Mouse (Mus musculus): ENCODE measurements around the gene Efcab8. TPM values are rescaled to one million over a fixed set of nuclear protein-coding genes. Genes with fewer than 3 reads are reported as not detected.

Gene Efcab8
- 0.17 TPM for polyA plus RNA-seq (2015; fragmentation: Illumina TruSeq; extraction: RNeasy Lipid Tissue Mini Kit (QIAGEN cat#74804); ENCODE audit: insufficient read depth, low replicate concordance)

GRCm38 (mm10) chr2:153779394-153779981, at the start of gene Efcab8:
TSS of gene Efcab8 (plus strand) at chr2:153779931.

GRCm38 (mm10) chr2:153740500-153741436, 39.0 kb upstream of the Efcab8 start, which contains the start of gene Mapre1:
TSS of gene Mapre1 (plus strand) at chr2:153741274.

GRCm38 (mm10) chr2:153870984-153871383, 91.3 kb downstream of the Efcab8 start, which contains the start of gene Sun5:
TSS of gene Sun5 (minus strand) at chr2:153871084.

GRCm38 (mm10) chr2:153874745-153875144, 95.0 kb downstream of the Efcab8 start, which contains the start of gene Bpifb2:
TSS of gene Bpifb2 (plus strand) at chr2:153875045.

Other genes starting within 250 kb of the Efcab8 start
- 2.1 TPM for gene Nol4l, start 250.0 kb upstream of the Efcab8 start, polyA plus RNA-seq (2015; fragmentation: Illumina TruSeq; extraction: RNeasy Lipid Tissue Mini Kit (QIAGEN cat#74804); ENCODE audit: insufficient read depth, low replicate concordance)
- gene Commd7, start 147.2 kb upstream of the Efcab8 start, polyA plus RNA-seq (2015; fragmentation: Illumina TruSeq; extraction: RNeasy Lipid Tissue Mini Kit (QIAGEN cat#74804); ENCODE audit: insufficient read depth, low replicate concordance), result 34.1 TPM
- 5.4 TPM for gene Dnmt3b, start 130.5 kb upstream of the Efcab8 start, polyA plus RNA-seq (2015; fragmentation: Illumina TruSeq; extraction: RNeasy Lipid Tissue Mini Kit (QIAGEN cat#74804); ENCODE audit: insufficient read depth, low replicate concordance)
- not detected for gene Dnmt3c, start 83.3 kb upstream of the Efcab8 start, polyA plus RNA-seq (2015; fragmentation: Illumina TruSeq; extraction: RNeasy Lipid Tissue Mini Kit (QIAGEN cat#74804); ENCODE audit: insufficient read depth, low replicate concordance)
- gene Mapre1, start 38.7 kb upstream of the Efcab8 start, polyA plus RNA-seq (2015; fragmentation: Illumina TruSeq; extraction: RNeasy Lipid Tissue Mini Kit (QIAGEN cat#74804); ENCODE audit: insufficient read depth, low replicate concordance), result 181 TPM
- gene Sun5, start 91.2 kb downstream of the Efcab8 start, polyA plus RNA-seq (2015; fragmentation: Illumina TruSeq; extraction: RNeasy Lipid Tissue Mini Kit (QIAGEN cat#74804); ENCODE audit: insufficient read depth, low replicate concordance), result not detected
- gene Bpifb2, start 95.1 kb downstream of the Efcab8 start, polyA plus RNA-seq (2015; fragmentation: Illumina TruSeq; extraction: RNeasy Lipid Tissue Mini Kit (QIAGEN cat#74804); ENCODE audit: insufficient read depth, low replicate concordance), result not detected
- gene Bpifb6, start 120.5 kb downstream of the Efcab8 start, polyA plus RNA-seq (2015; fragmentation: Illumina TruSeq; extraction: RNeasy Lipid Tissue Mini Kit (QIAGEN cat#74804); ENCODE audit: insufficient read depth, low replicate concordance), result not detected
- gene Bpifb3, start 138.3 kb downstream of the Efcab8 start, polyA plus RNA-seq (2015; fragmentation: Illumina TruSeq; extraction: RNeasy Lipid Tissue Mini Kit (QIAGEN cat#74804); ENCODE audit: insufficient read depth, low replicate concordance), result not detected
- not detected for gene Bpifb4, start 158.3 kb downstream of the Efcab8 start, polyA plus RNA-seq (2015; fragmentation: Illumina TruSeq; extraction: RNeasy Lipid Tissue Mini Kit (QIAGEN cat#74804); ENCODE audit: insufficient read depth, low replicate concordance)
- not detected for gene Bpifa6, start 195.0 kb downstream of the Efcab8 start, polyA plus RNA-seq (2015; fragmentation: Illumina TruSeq; extraction: RNeasy Lipid Tissue Mini Kit (QIAGEN cat#74804); ENCODE audit: insufficient read depth, low replicate concordance)
- gene Bpifa2, start 228.3 kb downstream of the Efcab8 start, polyA plus RNA-seq (2015; fragmentation: Illumina TruSeq; extraction: RNeasy Lipid Tissue Mini Kit (QIAGEN cat#74804); ENCODE audit: insufficient read depth, low replicate concordance), result not detected

Measured in spleen, adult 10 weeks (tissue).